Mouse (Mus musculus): Measurements from ENCODE around the gene Hmcn2. TPM values are rescaled to one million over a fixed set of nuclear protein-coding genes. Genes with fewer than 3 reads are reported as not detected.

Gene Hmcn2
- polyA plus RNA-seq, 1 experiment: 4.1 TPM

- H3K4me1 ChIP-seq (ENCODE audit: control insufficient read depth, insufficient read depth, low read length): no peaks in the 10 kb centered on the region
- no peak overlapping the region for H3K4me3 ChIP-seq (ENCODE audit: control insufficient read depth, low read depth, low read length)
Measured at GRCm38 (mm10) chr2:31500292-31501204, 186.3 kb downstream of the Hmcn2 start.

DNA sequence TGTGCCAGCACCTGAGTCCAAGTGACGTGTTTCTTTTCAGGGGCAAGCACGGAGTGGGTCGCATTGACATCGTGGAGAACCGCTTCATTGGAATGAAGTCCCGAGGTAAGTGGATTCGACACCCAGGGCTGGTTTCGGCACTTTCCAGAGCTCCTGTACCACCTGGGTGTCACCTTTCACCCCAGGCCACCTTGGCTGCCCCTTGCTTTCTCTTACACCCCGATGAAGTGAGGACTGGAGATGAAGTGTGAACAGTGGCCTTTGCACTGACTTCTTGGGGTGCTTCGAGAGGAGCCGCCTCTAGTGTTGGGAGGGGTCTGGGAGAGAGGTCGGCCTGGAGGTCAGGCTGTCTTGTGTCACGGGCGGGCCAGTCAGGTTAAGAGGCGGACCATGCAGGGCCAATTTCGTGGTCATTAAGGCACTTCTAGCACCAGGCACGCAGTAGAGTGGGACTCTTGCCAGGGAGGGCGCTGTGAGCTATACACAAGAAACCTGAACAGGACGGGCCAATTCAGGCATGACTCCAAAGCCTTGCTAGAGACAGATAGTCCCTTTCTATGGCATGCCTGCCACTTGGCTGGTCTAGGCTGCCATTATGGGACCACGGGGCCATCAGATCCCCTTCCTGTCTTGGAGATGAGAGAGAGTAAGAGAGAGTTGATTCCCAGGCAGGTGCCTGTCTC, 187.4 kb downstream of the Hmcn2 start:
- Histone ChIP-seq H3K36me3 (ENCODE audit: control insufficient read depth, insufficient read depth, low read length) (no peaks in the 10 kb centered on the region), H3K4me3 (ENCODE audit: control insufficient read depth, low read depth, low read length) (no peak overlapping the region)
- TF ChIP-seq POLR2A (IDR thresholded peaks at IDR 0.05; ENCODE audit: control insufficient read depth, low read depth, low read length) (no peak), CTCF (IDR thresholded peaks at IDR 0.05; ENCODE audit: control insufficient read depth, insufficient read depth, insufficient replicate concordance, low read depth, low read length) (no peak)

More at GRCm38 (mm10) chr2:31500292-31501204, 186.3 kb downstream of the Hmcn2 start:
- Histone ChIP-seq H3K36me3 (ENCODE audit: control insufficient read depth, insufficient read depth, low read length) (no peaks in the 10 kb centered on the region), H3K27ac (ENCODE audit: control insufficient read depth, insufficient read depth, low read depth, low read length) (no peak overlapping the region), H3K27me3 (ENCODE audit: control insufficient read depth, insufficient read depth, low read length) (no peaks in the 10 kb centered on the region)
- TF ChIP-seq POLR2A (IDR thresholded peaks at IDR 0.05; ENCODE audit: control insufficient read depth, low read depth, low read length): no peak
- no peak for TF ChIP-seq CTCF (IDR thresholded peaks at IDR 0.05; ENCODE audit: control insufficient read depth, insufficient read depth, insufficient replicate concordance, low read depth, low read length)

DNA sequence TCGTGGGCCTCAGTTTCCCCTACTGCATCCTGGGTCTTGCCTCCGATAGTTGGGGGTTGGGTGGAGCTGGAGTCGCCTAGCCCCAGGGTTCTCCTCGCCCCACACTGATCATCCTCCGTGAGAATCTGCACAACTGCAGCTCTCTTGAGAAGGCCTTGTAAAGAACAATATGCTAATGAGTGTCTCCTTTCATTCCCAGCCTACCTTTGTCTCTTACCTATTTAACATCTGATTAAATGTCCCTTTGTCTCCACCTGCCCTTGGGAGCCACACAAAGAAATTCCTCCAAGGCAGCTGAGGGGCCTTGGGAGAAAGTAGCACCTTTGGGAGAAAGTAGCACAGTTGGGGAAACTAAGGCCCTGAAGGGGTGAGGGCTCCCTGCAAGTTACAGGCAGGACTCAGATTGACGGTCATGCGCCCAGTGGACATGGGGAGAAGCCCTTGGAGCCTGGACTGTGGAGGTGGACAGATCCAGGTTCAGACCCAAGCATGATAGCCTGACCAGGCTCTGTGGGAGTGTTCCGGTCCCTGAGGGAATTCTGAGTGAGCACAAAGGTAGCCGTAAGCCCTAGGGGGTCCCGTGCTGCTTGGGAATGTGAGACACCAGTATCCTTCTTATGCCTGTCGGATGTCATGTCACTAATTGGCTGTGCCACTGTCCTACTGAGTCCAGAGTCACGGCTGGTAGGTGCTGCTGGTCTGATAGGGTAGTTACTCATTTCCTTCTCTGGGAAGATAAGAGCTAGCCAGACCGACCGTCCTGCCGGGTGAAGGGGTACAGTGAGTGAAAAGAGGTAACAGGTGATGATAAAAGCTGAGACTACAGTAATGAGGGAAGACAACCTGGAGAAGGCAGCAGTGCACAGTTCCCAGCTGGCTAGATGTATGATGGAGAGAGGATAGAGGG, 188.7 kb downstream of the Hmcn2 start:
- Histone ChIP-seq H3K27ac (ENCODE audit: control insufficient read depth, insufficient read depth, low read depth, low read length) (no peak overlapping the region), H3K27me3 (ENCODE audit: control insufficient read depth, insufficient read depth, low read length) (no peaks in the 10 kb centered on the region), H3K4me1 (ENCODE audit: control insufficient read depth, insufficient read depth, low read length) (no peaks in the 10 kb centered on the region), H3K4me3 (ENCODE audit: control insufficient read depth, low read depth, low read length) (no peak overlapping the region), H3K36me3 (ENCODE audit: control insufficient read depth, insufficient read depth, low read length) (no peaks in the 10 kb centered on the region)
- no peak for TF ChIP-seq POLR2A (IDR thresholded peaks at IDR 0.05; ENCODE audit: control insufficient read depth, low read depth, low read length)
- no peak for TF ChIP-seq CTCF (IDR thresholded peaks at IDR 0.05; ENCODE audit: control insufficient read depth, insufficient read depth, insufficient replicate concordance, low read depth, low read length)

More for the DNA sequence above, 187.4 kb downstream of the Hmcn2 start:
- no peaks in the 10 kb centered on the region for H3K27me3 ChIP-seq (ENCODE audit: control insufficient read depth, insufficient read depth, low read length)
- H3K27ac ChIP-seq (ENCODE audit: control insufficient read depth, insufficient read depth, low read depth, low read length): no peak overlapping the region
- H3K4me1 ChIP-seq (ENCODE audit: control insufficient read depth, insufficient read depth, low read length): no peaks in the 10 kb centered on the region

DNA sequence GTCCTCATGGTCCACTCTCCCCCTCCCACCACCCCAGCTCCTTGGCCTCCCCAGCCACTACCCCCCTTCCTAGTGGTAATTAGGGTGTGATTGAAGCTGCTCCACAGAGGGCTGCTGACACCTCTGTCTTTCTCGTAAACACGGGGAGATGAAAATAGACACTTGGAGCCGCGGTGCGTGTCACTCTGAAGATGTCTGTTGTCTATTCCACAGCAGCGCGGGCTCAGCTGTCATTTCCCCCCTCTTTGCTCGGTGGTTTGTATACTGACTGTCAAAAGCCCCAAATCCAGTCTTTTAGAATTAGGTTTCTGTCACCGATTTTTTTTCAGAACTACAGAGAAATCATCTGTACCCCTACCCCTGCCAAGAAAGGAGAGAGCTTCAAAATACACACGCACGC, 191.3 kb downstream of the Hmcn2 start:
- Histone ChIP-seq H3K27ac (ENCODE audit: control insufficient read depth, insufficient read depth, low read depth, low read length) (no peak overlapping the region), H3K36me3 (ENCODE audit: control insufficient read depth, insufficient read depth, low read length) (no peaks in the 10 kb centered on the region), H3K27me3 (ENCODE audit: control insufficient read depth, insufficient read depth, low read length) (no peaks in the 10 kb centered on the region), H3K4me3 (ENCODE audit: control insufficient read depth, low read depth, low read length) (no peak overlapping the region), H3K4me1 (ENCODE audit: control insufficient read depth, insufficient read depth, low read length) (no peaks in the 10 kb centered on the region)
- no peak for TF ChIP-seq POLR2A (IDR thresholded peaks at IDR 0.05; ENCODE audit: control insufficient read depth, low read depth, low read length)
- no peak for TF ChIP-seq CTCF (IDR thresholded peaks at IDR 0.05; ENCODE audit: control insufficient read depth, insufficient read depth, insufficient replicate concordance, low read depth, low read length)

DNA sequence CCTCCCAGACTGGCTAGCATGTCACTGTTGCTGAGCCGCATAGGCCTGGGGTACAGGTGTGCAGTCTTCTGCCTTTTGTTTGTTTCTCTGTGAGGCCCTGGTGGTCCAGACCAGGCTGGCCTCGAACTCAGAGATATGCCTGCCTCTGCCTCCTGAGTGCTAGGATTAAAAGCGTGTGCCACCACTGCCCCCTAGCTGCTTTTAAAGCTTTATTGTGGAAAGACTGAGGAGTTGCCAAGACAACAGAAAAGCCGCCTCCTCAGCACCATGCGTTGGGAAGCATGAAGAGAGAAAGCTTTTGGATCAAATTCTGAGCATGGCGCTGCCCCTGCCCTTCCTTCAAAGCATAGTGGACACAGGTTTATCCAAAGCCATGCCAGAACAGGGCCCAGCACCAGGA, 194.6 kb downstream of the Hmcn2 start:
- Histone ChIP-seq H3K4me1 (ENCODE audit: control insufficient read depth, insufficient read depth, low read length) (no peaks in the 10 kb centered on the region), H3K36me3 (ENCODE audit: control insufficient read depth, insufficient read depth, low read length) (no peaks in the 10 kb centered on the region), H3K4me3 (ENCODE audit: control insufficient read depth, low read depth, low read length) (no peak overlapping the region), H3K27me3 (ENCODE audit: control insufficient read depth, insufficient read depth, low read length) (no peaks in the 10 kb centered on the region), H3K27ac (ENCODE audit: control insufficient read depth, insufficient read depth, low read depth, low read length) (no peak overlapping the region)
- TF ChIP-seq CTCF (IDR thresholded peaks at IDR 0.05; ENCODE audit: control insufficient read depth, insufficient read depth, insufficient replicate concordance, low read depth, low read length) (no peak), POLR2A (IDR thresholded peaks at IDR 0.05; ENCODE audit: control insufficient read depth, low read depth, low read length) (no peak)

Other genes with a start within 250 kb of the Hmcn2 start
- gene Fnbp1, start 172.4 kb upstream of the Hmcn2 start, polyA plus RNA-seq (2012; rRNA removed): 6.3 and 7.3 TPM in 2 replicates
- 33.5 and 34.5 TPM in 2 replicates for gene Gpr107, start 162.1 kb upstream of the Hmcn2 start, polyA plus RNA-seq (2012; rRNA removed)
- gene Ncs1, start 68.6 kb upstream of the Hmcn2 start, polyA plus RNA-seq (2012; rRNA removed): 5.7 and 7.7 TPM in 2 replicates
- gene Ass1, start 155.8 kb downstream of the Hmcn2 start, polyA plus RNA-seq (2012; rRNA removed): 34.6 and 39.8 TPM in 2 replicates

Measured in testis, adult 2 months (tissue).